Mouse (Mus musculus) limb, embryonic 15.5 days (tissue): ENCODE results near the gene Cdc42bpb. TPM values are rescaled to one million over a fixed set of nuclear protein-coding genes. Genes with fewer than 3 reads are reported as not detected.
A peak's percentile ranks its signal among the peaks of the same experiment; 100 is the strongest.

Experiments used
- ATAC-seq: fragments of 200-750 bp; cut with Nextera tagmentation; 2 replicates; pipeline ENCODE4 v1.8.0; 2017; ENCODE audit warnings: low read depth, moderate TSS enrichment; ENCODE audit not compliant: insufficient number of reproducible peaks, low FRiP score, low TSS enrichment
- H3K27ac ChIP-seq: fragments of 300-500 bp; sonication (generic); 2 replicates; pipeline ENCODE4 v1.5.1; 2015; ENCODE audit warnings: moderate library complexity, mild to moderate bottlenecking, inconsistent platforms
- H3K27me3 ChIP-seq: fragments of 300-500 bp; sonication (generic); 2 replicates; pipeline ENCODE4 v1.6.1; 2015; ENCODE audit warnings: inconsistent platforms
- H3K36me3 ChIP-seq: fragments of 300-500 bp; sonication (generic); 2 replicates; pipeline ENCODE4 v1.6.1; 2015; ENCODE audit warnings: inconsistent platforms
- H3K4me1 ChIP-seq: fragments of 300-500 bp; sonication (generic); 2 replicates; pipeline ENCODE4 v1.6.1; 2015; ENCODE audit warnings: inconsistent platforms
- H3K4me2 ChIP-seq: fragments of 300-500 bp; sonication (generic); 2 replicates; pipeline ENCODE4 v1.6.1; 2015; ENCODE audit warnings: mild to moderate bottlenecking, inconsistent platforms
- H3K4me3 ChIP-seq: fragments of 300-500 bp; sonication (generic); 2 replicates; pipeline ENCODE4 v1.5.1; 2015; ENCODE audit warnings: mild to moderate bottlenecking, inconsistent platforms
- H3K9ac ChIP-seq: fragments of 300-500 bp; sonication (generic); 2 replicates; pipeline ENCODE4 v1.6.1; 2015; ENCODE audit warnings: inconsistent platforms
- H3K9me3 ChIP-seq: fragments of 300-500 bp; sonication (generic); 2 replicates; pipeline ENCODE4 v1.6.1; 2016; ENCODE audit warnings: inconsistent platforms
- WGBS: fragments of 180-500 bp; shearing (Covaris S2); methylation state at CpG from one replicate; pipeline ENCODE4 v1.1.7; 2015; 5-methylcytosine and 5-hydroxymethylcytosine counted together
- polyA plus RNA-seq: library from polyadenylated mRNA; unstranded; fragments of >200 nt; fragmentation: Nextera tagmentation; extraction: Ambion mirVana; gene quantifications from 2 replicates; pipeline ENCODE4 v1.2.1, GENCODE M21; 2015

The Cdc42bpb gene
- polyA plus RNA-seq: 26.4 and 33.5 TPM in 2 replicates

DNA sequence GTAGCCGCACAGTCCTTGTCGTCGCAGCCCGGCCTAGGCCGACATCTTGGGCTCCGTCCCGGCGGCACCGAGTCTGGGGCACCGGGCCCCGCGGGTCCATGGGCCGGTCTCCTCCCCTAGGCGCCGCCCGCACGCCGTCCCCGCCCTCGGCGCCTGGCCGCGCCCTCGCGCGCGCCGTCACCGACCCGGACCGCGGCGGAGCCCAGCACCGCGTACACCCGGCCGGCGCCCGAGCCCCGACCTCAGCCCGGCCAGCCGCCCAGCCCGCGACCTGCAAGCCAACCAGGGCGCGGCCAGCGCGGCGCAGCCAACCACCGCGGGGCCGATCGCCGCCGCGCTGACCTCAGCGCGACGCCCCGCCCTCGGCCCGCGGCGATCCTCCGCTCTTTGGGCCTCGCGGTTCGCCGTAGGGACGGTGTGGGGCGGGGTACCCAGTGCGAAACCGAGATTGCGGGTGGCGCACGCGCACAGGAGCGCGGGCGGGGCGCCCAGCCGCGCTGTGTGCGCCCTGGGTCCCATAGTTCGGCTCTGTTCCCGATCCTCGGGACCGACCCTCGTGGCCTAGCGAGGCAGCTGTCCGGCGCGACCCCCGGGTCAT, at the start of gene Cdc42bpb:
Gene Cdc42bpb (minus strand): TSS at position 343 of the 598 bp plus-strand sequence.
- ATAC-seq: peak; percentile 90
- WGBS: under 1% methylated on average over 92 of the region's 94 CpGs

DNA sequence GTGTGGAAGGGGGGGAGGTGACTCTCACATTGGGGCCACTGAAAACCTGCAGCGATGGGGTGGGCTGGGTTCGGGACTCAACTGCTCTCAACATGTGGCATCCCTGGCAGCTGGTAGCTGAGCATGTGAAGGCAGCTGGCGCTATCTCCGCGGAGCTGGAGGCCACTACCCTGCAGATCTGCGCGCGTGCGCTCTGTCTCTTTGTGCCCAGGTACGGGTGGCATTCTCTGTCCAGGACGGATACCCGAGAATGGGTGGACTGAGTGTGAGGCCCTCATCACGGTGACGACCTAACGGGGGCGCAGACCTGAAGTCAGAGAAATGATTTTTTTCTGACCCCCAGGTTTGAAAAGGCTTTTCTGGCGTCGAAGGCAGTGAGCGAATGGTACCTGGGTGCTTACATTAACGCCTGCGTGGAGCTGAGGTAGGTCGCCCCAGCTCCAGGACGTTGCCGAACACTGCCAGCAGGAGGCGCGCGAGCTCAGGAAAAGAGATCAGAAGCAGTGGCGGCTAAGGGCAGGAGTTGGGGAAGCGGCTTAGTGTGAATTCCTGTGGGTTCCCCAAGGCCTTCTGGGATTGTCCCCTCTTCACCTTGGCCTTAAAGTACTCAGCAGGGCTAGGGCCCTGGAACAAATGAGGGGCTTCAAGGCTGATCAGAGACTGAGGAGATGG, 48.4 kb upstream of the Cdc42bpb start:
- peaks cover 95% of the 10 kb centered on the region for H3K27me3 ChIP-seq
- no peak overlapping the region for H3K4me3 ChIP-seq
- H3K27ac ChIP-seq: no peak overlapping the region
- ATAC-seq: 0 out of 2 replicates have a peak, but pooled peaks have one; percentile 5
- H3K9me3 ChIP-seq: no peaks in the 10 kb centered on the region
- H3K4me1 ChIP-seq: peaks cover 68% of the 10 kb centered on the region
- no peak overlapping the region for H3K9ac ChIP-seq
- WGBS: 18% methylated on average over 29 of the region's 29 CpGs
- H3K36me3 ChIP-seq: no peaks in the 10 kb centered on the region
- no peak overlapping the region for H3K4me2 ChIP-seq

More for the DNA sequence above, at the start of gene Cdc42bpb:
- Histone ChIP-seq H3K4me1 (peaks cover 33% of the 10 kb centered on the region), H3K36me3 (no peaks in the 10 kb centered on the region), H3K9me3 (no peaks in the 10 kb centered on the region), H3K27ac (peak within 1 kb of the TSS; percentile 91), H3K4me2 (peak within 1 kb of the TSS; percentile 87), H3K9ac (peak within 1 kb of the TSS; percentile 87), H3K4me3 (peak within 1 kb of the TSS; percentile 95), H3K27me3 (no peaks in the 10 kb centered on the region; the same call in 1 of the 2 replicates)

DNA sequence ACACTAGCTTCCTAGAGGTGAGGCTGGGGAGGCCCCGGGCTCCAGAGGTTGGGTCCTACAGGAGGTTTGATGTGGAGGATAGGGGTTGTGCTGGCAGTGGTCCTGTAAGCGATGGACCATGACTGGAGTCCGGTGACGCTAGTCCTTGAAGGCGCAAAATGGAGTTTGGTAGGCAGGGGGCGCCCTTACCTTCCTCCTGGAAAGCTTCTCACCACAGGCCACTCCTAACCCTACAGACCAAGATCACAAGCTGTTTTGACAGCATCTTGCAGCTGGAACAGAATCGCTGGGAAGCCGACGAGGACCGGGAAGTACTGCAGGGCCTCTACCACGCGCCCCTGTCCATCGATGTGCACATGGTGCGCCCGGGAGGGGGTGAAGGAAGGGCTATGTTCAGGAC, 47.7 kb upstream of the Cdc42bpb start:
- Histone ChIP-seq H3K4me3 (no peak overlapping the region), H3K4me2 (no peak overlapping the region)
- 4% methylated on average over 15 of the region's 15 CpGs for WGBS

DNA sequence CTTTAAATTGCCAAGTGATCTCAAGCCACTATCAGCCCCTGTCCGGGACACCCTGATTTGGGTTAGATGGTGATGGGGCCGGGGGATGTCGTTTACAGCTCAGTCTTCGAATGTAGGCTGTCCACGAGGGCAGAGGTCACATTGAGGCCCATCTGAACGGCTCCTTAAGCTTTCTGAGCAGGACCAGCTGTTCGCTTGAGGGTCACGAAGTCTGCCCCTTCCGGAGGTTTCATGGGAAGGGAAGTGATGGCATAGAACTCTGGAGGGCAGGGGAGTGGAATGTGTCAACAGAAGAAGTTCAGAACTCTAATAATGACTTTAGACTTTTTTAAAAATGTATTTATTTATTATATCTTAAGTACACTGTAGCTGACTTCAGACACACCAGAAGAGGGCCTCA, 47.0 kb upstream of the Cdc42bpb start:
- no peaks in the 10 kb centered on the region for H3K9me3 ChIP-seq
- no peaks in the 10 kb centered on the region for H3K36me3 ChIP-seq
- no peak overlapping the region for H3K27ac ChIP-seq
- H3K4me1 ChIP-seq: peaks cover 54% of the 10 kb centered on the region
- ATAC-seq: no peak
- H3K4me3 ChIP-seq: no peak overlapping the region
- 33% methylated on average over 9 of the region's 9 CpGs for WGBS
- no peak overlapping the region for H3K9ac ChIP-seq
- no peak overlapping the region for H3K4me2 ChIP-seq
- peaks cover 91% of the 10 kb centered on the region for H3K27me3 ChIP-seq

More for the DNA sequence above, 47.7 kb upstream of the Cdc42bpb start:
- no peaks in the 10 kb centered on the region for H3K9me3 ChIP-seq
- peaks cover 91% of the 10 kb centered on the region for H3K27me3 ChIP-seq
- H3K36me3 ChIP-seq: no peaks in the 10 kb centered on the region
- ATAC-seq: no peak
- H3K9ac ChIP-seq: no peak overlapping the region
- no peak overlapping the region for H3K27ac ChIP-seq
- peaks cover 61% of the 10 kb centered on the region for H3K4me1 ChIP-seq

DNA sequence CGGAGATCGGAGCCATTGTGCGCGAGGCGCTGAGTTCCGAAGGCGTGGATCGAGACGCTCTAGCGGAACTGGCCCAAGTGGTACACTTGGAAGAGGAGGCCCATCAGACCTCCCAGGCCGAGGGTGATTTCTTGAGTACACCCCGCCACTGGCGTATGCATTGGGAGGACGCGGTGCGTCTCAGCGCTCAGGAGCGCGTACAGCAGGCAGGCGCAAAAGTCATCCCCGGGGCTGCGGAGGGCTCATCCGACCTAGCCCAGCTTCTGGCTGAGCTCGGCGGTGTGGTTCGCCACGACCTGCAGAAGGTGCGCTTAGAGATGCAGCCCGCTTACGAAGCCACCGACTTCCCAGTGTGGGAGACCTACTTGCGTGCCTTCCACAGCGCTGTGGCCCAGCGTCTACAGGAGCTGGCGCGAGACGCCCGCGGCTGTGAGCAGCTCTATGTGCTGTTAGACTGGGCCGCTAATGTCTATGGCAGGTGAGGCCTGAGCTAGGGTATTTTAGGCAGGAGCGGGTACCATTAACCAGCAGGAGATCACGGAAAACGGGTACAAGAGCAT, 46.1 kb upstream of the Cdc42bpb start:
- 14% methylated on average over 43 of the region's 43 CpGs for WGBS
- Histone ChIP-seq H3K9ac (no peak overlapping the region), H3K4me3 (peak overlapping the region; percentile 19), H3K4me1 (peaks cover 45% of the 10 kb centered on the region), H3K27ac (no peak overlapping the region), H3K9me3 (no peaks in the 10 kb centered on the region), H3K36me3 (no peaks in the 10 kb centered on the region), H3K27me3 (peaks cover 90% of the 10 kb centered on the region), H3K4me2 (peak overlapping the region; percentile 34)
- no peak for ATAC-seq

DNA sequence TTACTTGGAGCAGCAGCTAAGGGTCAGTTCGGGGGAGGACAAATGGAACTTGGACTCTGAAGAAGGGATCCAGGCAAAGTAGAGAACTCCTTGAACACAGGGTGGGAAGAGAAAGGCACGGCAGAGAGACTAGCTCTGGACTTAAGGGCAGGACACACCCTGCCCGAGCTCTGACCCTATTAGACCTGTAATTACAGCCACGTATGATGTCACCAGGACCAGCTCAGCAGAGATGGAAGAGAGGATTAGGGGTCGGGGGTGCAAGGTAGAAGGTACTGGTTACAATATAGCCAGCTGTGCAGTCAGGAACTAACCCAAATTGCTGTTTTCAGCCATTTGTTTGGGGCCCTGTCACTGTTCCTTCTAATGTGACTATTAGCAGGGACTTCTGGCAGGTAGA, 45.3 kb upstream of the Cdc42bpb start:
- WGBS: 48% methylated on average over 5 of the region's 5 CpGs

DNA sequence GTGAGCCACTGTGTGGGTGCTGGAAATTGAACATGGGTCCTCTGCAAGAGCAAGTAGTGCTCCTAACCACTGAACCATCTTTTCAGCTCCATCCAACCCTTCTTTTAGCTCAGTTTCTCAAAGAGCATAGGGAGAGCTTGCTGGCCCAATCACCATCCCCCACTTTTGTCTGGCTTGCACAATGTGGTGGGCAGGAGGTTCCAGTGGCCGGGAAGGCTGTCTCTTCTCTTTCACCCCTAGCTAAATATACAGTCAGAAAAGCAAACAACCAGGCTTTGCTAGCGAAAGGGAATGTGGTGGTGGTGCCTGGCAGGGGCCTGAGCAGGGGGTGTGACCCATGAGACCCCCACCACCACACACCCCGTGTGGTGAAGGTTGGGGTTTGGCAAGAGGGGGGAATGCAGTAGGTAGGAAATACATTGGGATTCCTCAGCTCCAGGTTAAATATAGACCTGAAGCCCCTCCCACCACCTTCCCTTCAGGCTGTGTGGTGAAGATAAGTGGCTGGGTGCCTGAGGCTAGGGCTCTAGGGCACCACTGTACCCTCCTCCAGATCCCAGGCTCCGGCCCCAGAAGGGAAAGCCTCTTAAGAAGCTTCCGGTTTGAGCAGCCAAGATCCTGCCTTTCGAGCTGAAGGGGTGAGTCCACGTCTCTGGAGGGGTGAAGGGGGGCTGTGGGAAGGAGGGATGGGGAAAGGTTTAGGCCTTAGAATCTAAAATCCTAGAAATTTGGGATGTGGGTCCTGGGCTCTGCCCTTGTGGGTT, 43.6 kb upstream of the Cdc42bpb start:
- Histone ChIP-seq H3K9ac (no peak overlapping the region), H3K36me3 (no peaks in the 10 kb centered on the region), H3K4me2 (no peak overlapping the region), H3K9me3 (no peaks in the 10 kb centered on the region), H3K27ac (no peak overlapping the region), H3K27me3 (peaks cover 69% of the 10 kb centered on the region), H3K4me1 (peaks cover 42% of the 10 kb centered on the region), H3K4me3 (no peak overlapping the region)
- 40% methylated on average over 7 of the region's 7 CpGs for WGBS
- ATAC-seq: 0 out of 2 replicates have a peak, but pooled peaks have one; percentile 11

More for the DNA sequence above, 45.3 kb upstream of the Cdc42bpb start:
- Histone ChIP-seq H3K4me1 (peaks cover 42% of the 10 kb centered on the region), H3K4me3 (peak overlapping the region; percentile 19; the same call in 1 of the 2 replicates), H3K27ac (no peak overlapping the region), H3K9me3 (no peaks in the 10 kb centered on the region), H3K27me3 (peaks cover 82% of the 10 kb centered on the region), H3K9ac (no peak overlapping the region), H3K4me2 (no peak overlapping the region), H3K36me3 (no peaks in the 10 kb centered on the region)
- no peak for ATAC-seq

DNA sequence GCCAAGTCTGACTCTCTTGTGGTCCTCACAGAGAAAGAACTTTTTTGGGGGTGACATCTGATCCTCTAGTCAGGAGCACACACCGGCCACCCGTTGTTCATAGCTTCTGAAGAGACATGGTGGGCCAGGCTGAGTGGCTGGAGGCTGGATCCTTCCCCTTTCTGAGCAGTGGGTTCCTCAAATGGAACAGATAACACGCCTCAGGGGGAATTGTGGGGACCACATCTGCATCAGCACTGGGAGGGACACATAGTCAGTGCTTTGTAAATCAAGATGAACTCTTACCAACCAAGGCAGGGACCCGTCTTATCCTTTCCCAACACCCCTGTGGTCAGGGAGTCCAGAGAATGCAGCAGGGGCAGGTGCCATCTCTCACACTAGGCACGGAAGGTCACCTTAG, 42.4 kb upstream of the Cdc42bpb start:
- Histone ChIP-seq H3K4me3 (no peak overlapping the region), H3K9me3 (no peaks in the 10 kb centered on the region), H3K27ac (no peak overlapping the region), H3K36me3 (no peaks in the 10 kb centered on the region), H3K4me2 (no peak overlapping the region), H3K9ac (no peak overlapping the region), H3K4me1 (peaks cover 31% of the 10 kb centered on the region), H3K27me3 (peaks cover 58% of the 10 kb centered on the region)
- no peak for ATAC-seq
- WGBS: 74% methylated on average over 5 of the region's 5 CpGs

DNA sequence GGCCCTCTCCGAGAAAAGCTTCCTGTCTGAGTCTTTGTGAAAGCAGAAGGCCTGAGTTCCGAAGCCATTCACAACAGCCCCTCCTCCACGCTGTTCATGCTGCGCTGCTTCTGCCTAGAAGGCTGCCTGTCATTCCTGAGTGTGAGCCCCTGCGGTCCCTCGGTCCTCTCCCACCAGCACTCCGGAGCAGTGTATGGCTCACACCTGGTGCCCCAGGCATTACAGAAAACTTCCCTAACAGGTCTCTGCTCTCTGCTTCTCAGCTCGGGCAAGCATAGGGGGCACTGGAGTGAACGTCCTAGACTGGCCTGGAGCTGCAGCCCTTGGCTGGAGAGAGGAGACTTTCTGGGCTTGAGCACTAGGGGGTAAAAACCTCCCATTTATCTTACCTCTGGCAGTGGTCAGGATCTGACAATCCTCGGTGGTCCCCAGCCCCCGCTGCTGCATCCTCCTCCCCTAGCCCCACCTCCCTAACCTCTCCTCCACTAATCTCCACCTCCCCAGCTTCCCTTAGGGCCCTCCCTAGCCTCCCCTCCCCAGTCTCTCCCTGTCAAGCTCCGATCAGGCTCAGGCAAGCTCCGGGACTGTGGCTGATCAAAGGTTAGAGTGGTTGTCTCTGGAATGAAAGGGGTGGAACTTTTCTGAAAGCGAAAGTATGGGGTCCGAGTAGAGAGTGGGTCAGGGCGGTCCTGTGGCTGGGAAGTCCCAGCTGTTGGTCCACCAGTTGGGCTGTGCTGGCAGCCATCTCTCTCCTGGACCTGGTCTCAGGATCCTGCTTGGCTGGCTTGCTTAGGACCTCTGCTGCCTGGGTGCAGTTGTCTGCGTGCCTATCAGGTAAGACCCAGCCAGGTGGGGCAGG, 39.6 kb upstream of the Cdc42bpb start, which contains the start of gene Exoc3l4:
Gene Exoc3l4 (plus strand): TSS at position 97 of the 859 bp plus-strand sequence.
- no peak for ATAC-seq
- Histone ChIP-seq H3K4me3 (peak within 1 kb of the TSS; percentile 32), H3K27me3 (peaks cover 30% of the 10 kb centered on the region)

DNA sequence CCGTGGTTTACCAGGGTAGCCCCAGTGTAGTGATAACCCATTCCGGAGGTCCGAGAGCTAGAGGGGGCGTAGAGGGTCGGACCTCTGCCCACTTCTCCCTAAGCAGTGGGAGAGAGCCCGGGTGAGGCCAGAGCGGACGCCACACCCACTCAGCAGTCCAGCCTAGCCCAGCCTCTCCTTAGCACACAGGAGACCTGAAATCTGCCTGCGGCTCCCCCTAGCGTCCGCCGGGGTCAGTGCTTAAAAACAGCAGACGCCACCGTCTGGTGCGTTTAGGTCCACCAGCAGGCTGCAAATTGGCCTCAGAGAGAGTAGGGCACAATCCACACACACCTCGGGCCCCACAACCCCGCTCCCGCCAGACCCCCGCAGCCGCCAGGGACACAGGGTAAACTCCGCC, 35.8 kb upstream of the Cdc42bpb start:
- H3K9ac ChIP-seq: peak overlapping the region; percentile 15; the same call in 1 of the 2 replicates
- peak overlapping the region; percentile 84 for H3K27ac ChIP-seq
- H3K4me2 ChIP-seq: peak overlapping the region; percentile 56
- peak; percentile 74 for ATAC-seq
- peaks cover 16% of the 10 kb centered on the region for H3K27me3 ChIP-seq
- H3K9me3 ChIP-seq: no peaks in the 10 kb centered on the region
- 2% methylated on average over 21 of the region's 21 CpGs for WGBS
- H3K36me3 ChIP-seq: no peaks in the 10 kb centered on the region
- peak overlapping the region; percentile 34 for H3K4me3 ChIP-seq
- H3K4me1 ChIP-seq: peaks cover 55% of the 10 kb centered on the region

More for the DNA sequence above, 39.6 kb upstream of the Cdc42bpb start, which contains the start of gene Exoc3l4:
- no peaks in the 10 kb centered on the region for H3K9me3 ChIP-seq
- H3K27ac ChIP-seq: peak within 1 kb of the TSS; percentile 52
- no peaks in the 10 kb centered on the region for H3K36me3 ChIP-seq
- peak within 1 kb of the TSS; percentile 37 for H3K9ac ChIP-seq
- H3K4me1 ChIP-seq: peaks cover 39% of the 10 kb centered on the region
- 4% methylated on average over 17 of the region's 17 CpGs for WGBS
- H3K4me2 ChIP-seq: peak within 1 kb of the TSS; percentile 50
